ENCODE assay signal across 8 mouse cellular contexts in genomic region chr16:97312960-97313686, GRCm38 (mm10). TPM values are rescaled to one million over a fixed set of nuclear protein-coding genes. Genes with fewer than 3 reads are reported as not detected.
DNase-seq lines count a peak whose midpoint lies in the region; ATAC-seq and TF ChIP-seq lines count a peak whose summit lies in the region.

No protein-coding gene starts in this region.

- peak; percentile 74 for TF ChIP-seq CTCF in Patski (IDR thresholded peaks at IDR 0.05)

- H3K4me1 ChIP-seq in hindbrain, embryonic 16.5 days (ENCODE audit: control insufficient read depth, insufficient read depth, low read depth, low read length), result no peaks in the 10 kb centered on the region

- CTCF ChIA-PET in Patski (lab: Charles Lee), result interaction anchor here (0.6 to 3.0 kb wide), 14 partner anchors 10 to 424 kb away, joined by 3 to 17 read pairs (median 3); partner anchors contain the start of gene Mx1

- no peaks in the 10 kb centered on the region for H3K9me3 ChIP-seq in hindbrain, embryonic 16.5 days (ENCODE audit: control insufficient read depth, low read length)

- in situ Hi-C loops in Patski (cut with MboI; ENCODE audit: low pct_unique_long_range_greater_than_20kb), result loop anchor here (5.0 to 10.0 kb wide), 2 partner anchors 152 to 279 kb away; partner anchors contain the start of gene Mx1

- no peaks in the 10 kb centered on the region for H3K36me3 ChIP-seq in hindbrain, embryonic 16.5 days (ENCODE audit: control insufficient read depth, insufficient read depth, low read length)

- no peak overlapping the region for H3K9ac ChIP-seq in hindbrain, embryonic 16.5 days (ENCODE audit: low read depth, low read length)

- H3K27ac ChIP-seq in hindbrain, embryonic 16.5 days (ENCODE audit: low read depth, low read length), result no peak overlapping the region

- H3K4me3 ChIP-seq in hindbrain, embryonic 16.5 days (ENCODE audit: low read length), result no peak overlapping the region

- ATAC-seq in Patski, result peak; percentile 51
- ATAC-seq in hindbrain, embryonic 16.5 days, result peak; percentile 74

- POLR2A ChIA-PET in Patski (lab: Charles Lee), result no interaction called here

- H3K27me3 ChIP-seq in Patski, result peaks cover 5% of the 10 kb centered on the region
- no peaks in the 10 kb centered on the region for H3K27me3 ChIP-seq in hindbrain, embryonic 16.5 days (replicated peaks; ENCODE audit: control insufficient read depth, insufficient read depth, low read length)

- no peak overlapping the region for H3K4me2 ChIP-seq in hindbrain, embryonic 16.5 days (ENCODE audit: low read length)

- no peak for DNase-seq in Patski (ENCODE audit: low read depth, low spot score)
- DNase-seq in cerebellum, adult 8-10 months, result peak; percentile 26
- peak; percentile 56 to 94 for DNase-seq in frontal cortex, adult 2 months (ENCODE audit: extremely low spot score in 1 of 2, low spot score in 1 of 2)
- DNase-seq in layer of hippocampus, postnatal 25 days (ENCODE audit: extremely low spot score in 1 of 2, low spot score in 1 of 2), result peak; percentile 77 to 97
- DNase-seq in lung, postnatal 14 days, result peak; percentile 85
- peak; percentile 91 to 92 for DNase-seq in right cerebral cortex, adult 2 months (ENCODE audit: low spot score in 2 of 2)
- peak; percentile 71 to 75 for DNase-seq in urinary bladder, postnatal 36 days (ENCODE audit: low spot score in 2 of 2)

- WGBS in hindbrain, embryonic 16.5 days, result 35% methylated on average over 10 of the region's 10 CpGs

RNA-seq across cellular contexts. Expression of gene Bace2, which starts 43.4 kb away (rescaled TPM):
- polyA plus RNA-seq in Patski (2021), result 24.6 TPM
- polyA plus RNA-seq in frontal cortex, adult 2 months (2012; rRNA removed), result 2.8 and 3.1 TPM in 2 replicates
- 4.6 and 5.3 TPM in 2 replicates for polyA plus RNA-seq in hindbrain, embryonic 16.5 days (2015; fragmentation: Nextera tagmentation; extraction: Ambion mirVana)
- 1 to 10 TPM; 3.2 to 4.0 TPM for total RNA-seq in layer of hippocampus, postnatal 25 days (2021)
